Mouse (Mus musculus): ENCODE results near the gene Cby1. TPM values are rescaled to one million over a fixed set of nuclear protein-coding genes. Genes with fewer than 3 reads are reported as not detected.
A peak's percentile ranks its signal among the peaks of the same experiment; 100 is the strongest.

Cby1 gene
- polyA plus RNA-seq, 1 experiment = 22.0 TPM

DNA sequence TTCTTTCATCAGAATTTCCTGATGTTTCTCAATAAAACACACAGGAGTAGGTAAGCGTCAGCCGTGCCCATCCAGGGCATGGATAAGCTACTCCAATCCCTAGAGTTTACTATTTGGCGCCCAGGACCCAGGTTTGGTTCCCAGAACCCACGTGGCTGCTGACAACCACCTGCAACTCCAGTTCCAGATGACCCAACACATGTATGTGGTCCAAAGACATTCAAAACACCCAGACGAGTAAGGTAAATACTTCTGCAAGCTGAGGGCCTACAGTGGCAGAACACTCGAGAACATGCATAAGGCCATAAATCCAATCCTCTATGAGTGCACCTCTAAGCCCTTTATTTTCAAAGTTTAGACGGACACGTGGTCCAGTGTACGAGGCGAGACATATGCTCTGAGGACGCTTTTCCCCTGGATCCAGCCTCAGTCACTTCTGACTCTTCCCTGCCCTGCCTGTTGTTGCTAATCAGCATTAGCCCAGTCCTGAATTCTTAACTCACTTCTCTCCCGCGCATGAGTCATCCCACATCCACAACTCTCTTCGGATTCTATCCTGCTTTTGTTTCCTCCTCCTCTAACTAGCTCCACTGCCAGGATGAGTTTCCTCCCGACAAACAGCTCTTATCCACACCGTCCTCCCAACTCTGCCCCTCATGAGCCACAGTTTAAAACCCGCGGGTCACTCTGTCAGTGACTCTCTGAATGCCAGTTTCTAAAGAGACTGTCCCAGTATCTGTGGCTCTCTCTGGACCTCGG lies 24.9 kb downstream of the Cby1 start:
- no peaks in the 10 kb centered on the region for H3K27me3 ChIP-seq (ENCODE audit: control insufficient read depth, insufficient read depth, low read length, poor library complexity, severe bottlenecking)
- H3K27ac ChIP-seq (ENCODE audit: insufficient read depth, low read length) = no peak overlapping the region
- TF ChIP-seq CTCF (IDR thresholded peaks at IDR 0.05; ENCODE audit: low read depth, low read length) = no peak
- H3K9ac ChIP-seq (ENCODE audit: low read depth, poor library complexity, severe bottlenecking) = no peak overlapping the region
- H3K9me3 ChIP-seq (replicated peaks; ENCODE audit: control insufficient read depth, insufficient read depth, low read length, poor library complexity, severe bottlenecking) = no peaks in the 10 kb centered on the region
- no peaks in the 10 kb centered on the region for H3K36me3 ChIP-seq (ENCODE audit: control insufficient read depth, insufficient read depth, low read length, poor library complexity, severe bottlenecking)
- peaks cover 4% of the 10 kb centered on the region for H3K4me1 ChIP-seq (ENCODE audit: control insufficient read depth, insufficient read depth, low read length)
- H3K4me3 ChIP-seq (ENCODE audit: low read depth, low read length) = no peak overlapping the region

DNA sequence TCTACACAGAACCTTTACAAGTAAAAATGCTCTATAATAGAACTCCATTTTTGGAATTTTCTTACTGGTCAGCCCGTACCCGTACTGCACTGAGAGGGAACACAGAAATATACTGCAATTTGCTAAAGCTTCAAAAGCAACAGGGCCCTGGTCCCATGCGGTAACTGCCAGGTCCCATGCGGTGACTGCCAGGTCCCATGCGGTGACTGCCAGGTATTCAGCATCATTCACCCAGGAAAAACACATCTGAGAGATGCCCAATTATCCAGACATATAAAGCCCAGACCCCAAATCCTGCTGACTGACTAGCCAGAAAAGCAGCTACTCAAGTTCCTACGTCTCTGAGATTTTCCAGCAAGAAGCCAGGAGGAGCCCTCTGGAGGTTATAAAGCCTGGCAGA lies 25.6 kb downstream of the Cby1 start:
- Histone ChIP-seq H3K27me3 (ENCODE audit: control insufficient read depth, insufficient read depth, low read length, poor library complexity, severe bottlenecking) (no peaks in the 10 kb centered on the region), H3K9me3 (replicated peaks; ENCODE audit: control insufficient read depth, insufficient read depth, low read length, poor library complexity, severe bottlenecking) (no peaks in the 10 kb centered on the region), H3K4me3 (ENCODE audit: low read depth, low read length) (no peak overlapping the region), H3K36me3 (ENCODE audit: control insufficient read depth, insufficient read depth, low read length, poor library complexity, severe bottlenecking) (no peaks in the 10 kb centered on the region), H3K27ac (ENCODE audit: insufficient read depth, low read length) (no peak overlapping the region), H3K9ac (ENCODE audit: low read depth, poor library complexity, severe bottlenecking) (no peak overlapping the region), H3K4me1 (ENCODE audit: control insufficient read depth, insufficient read depth, low read length) (peaks cover 4% of the 10 kb centered on the region)
- TF ChIP-seq EP300 (IDR thresholded peaks at IDR 0.05; ENCODE audit: insufficient read depth, low read depth, low read length) (no peak), POLR2A (IDR thresholded peaks at IDR 0.05; ENCODE audit: insufficient read depth, low read length) (no peak), CTCF (IDR thresholded peaks at IDR 0.05; ENCODE audit: low read depth, low read length) (no peak)

DNA sequence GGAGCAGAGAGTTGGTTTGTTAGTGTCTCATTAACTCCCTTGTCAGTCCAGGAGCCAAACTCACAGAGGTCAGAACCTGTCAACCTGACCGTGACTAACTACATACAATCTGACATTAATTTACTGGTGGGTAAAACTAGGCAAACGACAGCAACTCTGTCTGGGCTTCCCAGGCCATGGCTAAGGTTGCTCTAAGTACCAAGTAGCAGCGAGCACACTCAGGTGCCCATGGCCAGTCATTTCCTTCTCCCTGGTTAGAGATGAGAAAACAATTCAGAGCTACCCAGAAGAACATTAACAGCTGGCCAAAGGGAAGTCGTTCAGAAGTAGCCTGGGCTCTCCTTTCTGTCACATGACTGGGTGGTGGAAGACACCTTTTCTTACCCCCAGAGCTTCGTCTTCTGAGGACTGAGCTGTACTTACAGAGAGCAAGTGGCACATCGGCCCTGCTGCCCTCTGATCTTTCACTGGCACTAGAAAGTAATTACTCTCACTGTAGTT lies 26.2 kb downstream of the Cby1 start:
- Histone ChIP-seq H3K36me3 (ENCODE audit: control insufficient read depth, insufficient read depth, low read length, poor library complexity, severe bottlenecking) (no peaks in the 10 kb centered on the region), H3K9ac (ENCODE audit: low read depth, poor library complexity, severe bottlenecking) (no peak overlapping the region), H3K9me3 (replicated peaks; ENCODE audit: control insufficient read depth, insufficient read depth, low read length, poor library complexity, severe bottlenecking) (no peaks in the 10 kb centered on the region), H3K27me3 (ENCODE audit: control insufficient read depth, insufficient read depth, low read length, poor library complexity, severe bottlenecking) (no peaks in the 10 kb centered on the region), H3K4me3 (ENCODE audit: low read depth, low read length) (no peak overlapping the region), H3K4me1 (ENCODE audit: control insufficient read depth, insufficient read depth, low read length) (peaks cover 4% of the 10 kb centered on the region), H3K27ac (ENCODE audit: insufficient read depth, low read length) (no peak overlapping the region)
- TF ChIP-seq POLR2A (IDR thresholded peaks at IDR 0.05; ENCODE audit: insufficient read depth, low read length) = no peak
- TF ChIP-seq EP300 (IDR thresholded peaks at IDR 0.05; ENCODE audit: insufficient read depth, low read depth, low read length) = no peak
- no peak for TF ChIP-seq CTCF (IDR thresholded peaks at IDR 0.05; ENCODE audit: low read depth, low read length)

DNA sequence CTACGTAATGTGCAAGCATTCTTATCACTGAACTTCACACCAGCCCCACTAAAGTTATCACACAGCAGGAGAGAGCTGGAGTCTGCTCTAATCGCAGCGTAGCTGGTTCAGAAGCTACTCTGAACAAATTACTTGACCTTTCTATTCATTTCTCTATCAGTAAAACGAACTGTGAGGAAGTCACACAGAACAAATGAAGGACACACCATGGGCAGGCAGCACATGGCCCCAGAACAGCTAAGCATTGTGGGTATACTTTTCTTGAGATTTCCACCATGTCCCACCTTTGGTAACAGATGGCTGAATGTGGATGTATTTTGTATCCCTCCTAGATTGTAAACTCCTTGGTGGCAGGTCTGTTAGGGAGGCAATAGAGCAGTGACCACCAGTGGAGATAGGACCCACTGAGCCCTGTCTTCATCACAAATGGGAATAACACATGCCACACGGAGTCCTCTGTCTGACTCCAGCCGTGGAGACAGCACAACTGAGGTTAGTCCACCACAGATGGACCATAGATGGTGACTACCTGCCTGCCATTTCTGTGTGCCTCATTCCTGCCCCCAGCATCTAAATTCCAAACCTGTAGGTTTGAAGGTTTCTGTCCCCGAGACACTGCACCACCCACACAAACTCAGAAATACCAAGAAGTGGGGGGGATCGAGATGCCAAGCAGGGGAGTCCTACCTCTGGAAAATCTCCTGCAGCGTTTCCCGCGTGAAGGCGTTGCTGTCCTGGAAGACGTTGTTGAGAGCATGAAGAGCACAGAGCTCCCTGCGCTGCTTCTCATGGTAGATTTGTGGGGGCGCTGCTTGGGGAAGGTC lies 27.3 kb downstream of the Cby1 start:
- Histone ChIP-seq H3K9me3 (replicated peaks; ENCODE audit: control insufficient read depth, insufficient read depth, low read length, poor library complexity, severe bottlenecking) (no peaks in the 10 kb centered on the region), H3K4me3 (ENCODE audit: low read depth, low read length) (peak overlapping the region; percentile 48), H3K9ac (ENCODE audit: low read depth, poor library complexity, severe bottlenecking) (peak overlapping the region; percentile 90), H3K4me1 (ENCODE audit: control insufficient read depth, insufficient read depth, low read length) (peaks cover 4% of the 10 kb centered on the region), H3K36me3 (ENCODE audit: control insufficient read depth, insufficient read depth, low read length, poor library complexity, severe bottlenecking) (no peaks in the 10 kb centered on the region), H3K27ac (ENCODE audit: insufficient read depth, low read length) (no peak overlapping the region), H3K27me3 (ENCODE audit: control insufficient read depth, insufficient read depth, low read length, poor library complexity, severe bottlenecking) (no peaks in the 10 kb centered on the region)
- TF ChIP-seq CTCF (IDR thresholded peaks at IDR 0.05; ENCODE audit: low read depth, low read length) = no peak
- TF ChIP-seq EP300 (IDR thresholded peaks at IDR 0.05; ENCODE audit: insufficient read depth, low read depth, low read length) = no peak
- no peak for TF ChIP-seq POLR2A (IDR thresholded peaks at IDR 0.05; ENCODE audit: insufficient read depth, low read length)

DNA sequence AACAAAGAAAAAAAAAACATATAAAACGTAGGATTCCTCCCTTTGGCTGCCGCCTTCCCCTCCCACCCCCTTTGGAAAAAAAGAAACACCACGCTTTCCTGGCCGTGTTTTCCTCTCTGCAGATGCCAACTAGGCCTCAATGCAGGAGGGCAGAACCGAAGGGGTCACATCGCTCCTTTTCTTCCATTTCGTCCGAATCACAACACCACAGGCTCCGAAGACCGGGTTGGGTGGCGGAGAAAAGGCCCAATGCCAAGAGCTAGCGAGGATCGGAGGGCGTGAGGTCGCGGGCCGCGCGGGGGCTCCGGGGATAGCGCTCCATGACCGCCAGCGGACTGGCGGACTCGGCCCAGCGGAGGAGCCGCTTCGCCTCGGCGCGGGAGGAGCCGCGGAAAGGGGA lies 28.2 kb downstream of the Cby1 start:
- TF ChIP-seq CTCF (IDR thresholded peaks at IDR 0.05; ENCODE audit: low read depth, low read length) (no peak), POLR2A (IDR thresholded peaks at IDR 0.05; ENCODE audit: insufficient read depth, low read length) (no peak), EP300 (IDR thresholded peaks at IDR 0.05; ENCODE audit: insufficient read depth, low read depth, low read length) (no peak)
- H3K27me3 ChIP-seq (ENCODE audit: control insufficient read depth, insufficient read depth, low read length, poor library complexity, severe bottlenecking) = no peaks in the 10 kb centered on the region
- H3K9ac ChIP-seq (ENCODE audit: low read depth, poor library complexity, severe bottlenecking) = peak overlapping the region; percentile 90
- H3K36me3 ChIP-seq (ENCODE audit: control insufficient read depth, insufficient read depth, low read length, poor library complexity, severe bottlenecking) = no peaks in the 10 kb centered on the region
- H3K9me3 ChIP-seq (replicated peaks; ENCODE audit: control insufficient read depth, insufficient read depth, low read length, poor library complexity, severe bottlenecking) = no peaks in the 10 kb centered on the region
- no peak overlapping the region for H3K27ac ChIP-seq (ENCODE audit: insufficient read depth, low read length)
- peaks cover 4% of the 10 kb centered on the region for H3K4me1 ChIP-seq (ENCODE audit: control insufficient read depth, insufficient read depth, low read length)
- peak overlapping the region; percentile 94 for H3K4me3 ChIP-seq (ENCODE audit: low read depth, low read length)
